Mouse (Mus musculus) E14TG2a.4 (cell line): ENCODE results near the gene Adamts16.

ENCODE experiments used
- CTCF ChIP-seq: conservative IDR thresholded peaks from 2 replicates; pipeline ENCODE4 v1.5.1; 2014; ENCODE audit warnings: low read length
- NANOG ChIP-seq: IDR thresholded peaks from 2 replicates; pipeline ENCODE4 v1.6.1; 2014; ENCODE audit warnings: borderline replicate concordance, low read length, mixed read lengths
- POU5F1 ChIP-seq: IDR thresholded peaks from 2 replicates; pipeline ENCODE4 v1.6.1; 2014; ENCODE audit warnings: low read length, borderline replicate concordance

DNA sequence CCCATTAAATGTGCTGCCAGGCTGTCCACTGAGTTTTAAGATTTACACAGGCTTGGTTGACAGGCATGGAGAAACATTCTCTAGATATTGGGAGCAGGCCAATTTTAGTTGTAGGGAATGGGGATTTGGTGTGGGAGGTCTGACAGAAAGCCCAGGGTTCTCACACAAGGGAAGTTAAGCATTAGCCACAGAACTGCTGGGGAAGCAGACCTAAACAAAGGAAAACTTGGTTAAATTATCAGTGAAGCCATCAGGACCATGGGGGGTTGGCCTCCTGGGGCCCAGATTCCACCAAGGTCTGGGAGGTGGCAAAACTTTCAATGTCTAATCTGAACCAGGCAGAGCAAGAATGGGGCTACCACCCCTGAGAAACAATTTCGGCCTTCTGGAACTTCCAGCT is 38.8 kb downstream of the Adamts16 start:
- TF ChIP-seq CTCF, result no peak
- no peak for TF ChIP-seq POU5F1
- TF ChIP-seq NANOG, result no peak
